In the genomic region with DNA sequence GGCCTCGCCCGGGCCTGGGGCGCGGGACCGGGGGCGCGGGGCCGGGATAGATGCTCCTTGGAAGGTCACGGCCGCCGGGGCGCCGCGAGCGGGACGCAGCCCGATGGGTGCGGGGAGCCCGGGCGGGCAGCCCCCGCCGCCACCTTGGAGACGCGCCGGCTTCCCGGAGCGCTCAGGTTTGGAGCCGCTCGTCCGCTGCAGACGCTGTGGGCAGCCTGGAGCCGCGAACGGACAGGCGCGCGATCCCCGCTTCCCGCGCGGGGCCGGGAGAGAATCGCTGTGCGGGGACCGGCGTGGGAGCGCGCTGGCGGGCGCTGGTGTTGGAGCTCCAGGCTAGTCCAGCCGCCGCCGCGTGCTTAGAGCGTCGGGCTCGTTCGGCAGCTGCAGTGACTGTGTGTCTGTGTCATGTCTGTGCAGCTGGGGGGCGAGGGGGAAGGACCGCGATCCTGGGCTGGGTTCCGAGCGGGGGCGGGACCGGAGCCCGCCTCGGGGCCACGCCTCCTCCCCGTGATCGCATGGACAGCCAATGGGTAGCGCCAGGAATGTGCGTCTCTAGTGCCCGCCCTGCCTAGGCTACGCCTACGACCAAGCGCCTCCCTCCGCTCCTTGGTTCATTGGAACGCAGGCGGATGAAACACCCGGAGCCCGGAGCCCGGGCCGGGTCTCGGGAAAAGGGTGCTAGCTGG, we compare ENCODE assay signal across 8 mouse cellular contexts. TPM values are rescaled to one million over a fixed set of nuclear protein-coding genes. Genes with fewer than 3 reads are reported as not detected.
DNase-seq lines count a peak whose midpoint lies in the region; ATAC-seq lines count a peak whose summit lies in the region.

A gene (minus strand): TSS at position 433 of the 686 bp plus-strand sequence.

- H3K27me3 ChIP-seq in hindbrain, embryonic 14.5 days (ENCODE audit: control insufficient read depth, insufficient read depth, low read length), result no peaks in the 10 kb centered on the region

- H3K4me1 ChIP-seq in hindbrain, embryonic 14.5 days (replicated peaks; ENCODE audit: control insufficient read depth, insufficient read depth, low read length), result peaks cover 37% of the 10 kb centered on the region

- H3K9ac ChIP-seq in hindbrain, embryonic 14.5 days, result peak within 1 kb of the TSS; percentile 93

- H3K4me3 ChIP-seq in hindbrain, embryonic 14.5 days (replicated peaks; ENCODE audit: low read length), result peak within 1 kb of the TSS; percentile 92

- DNase-seq in WW6 (ENCODE audit: low read depth, low spot score), result peak; percentile 96
- DNase-seq in cerebellum, postnatal 4 days (ENCODE audit: low spot score in 2 of 2), result peak; percentile 93 to 96
- DNase-seq in frontal cortex, postnatal 36 days (ENCODE audit: low spot score in 2 of 2), result peak; percentile 99
- DNase-seq in hindbrain, embryonic 14.5 days (ENCODE audit: low spot score), result peak; percentile 98
- DNase-seq in layer of hippocampus, postnatal 25 days (ENCODE audit: extremely low spot score in 1 of 2, low spot score in 1 of 2), result peak; percentile 95 to 96
- peak; percentile 97 for DNase-seq in lung, postnatal 14 days
- peak; percentile 97 for DNase-seq in ovary, postnatal 36 days (ENCODE audit: low spot score)
- DNase-seq in thymus, postnatal 14 days, result peak; percentile 89

- peak within 1 kb of the TSS; percentile 96 for H3K27ac ChIP-seq in hindbrain, embryonic 14.5 days

- under 1% methylated on average over 70 of the region's 84 CpGs for WGBS in hindbrain, embryonic 14.5 days

- no peaks in the 10 kb centered on the region for H3K36me3 ChIP-seq in hindbrain, embryonic 14.5 days (replicated peaks; ENCODE audit: control insufficient read depth, insufficient read depth)

- H3K4me2 ChIP-seq in hindbrain, embryonic 14.5 days (replicated peaks), result peak within 1 kb of the TSS; percentile 77

- ATAC-seq in hindbrain, embryonic 14.5 days (ENCODE audit: low FRiP score), result peak; percentile 99

- H3K9me3 ChIP-seq in hindbrain, embryonic 14.5 days (ENCODE audit: control insufficient read depth, low read length), result no peaks in the 10 kb centered on the region

RNA-seq across cellular contexts. Expression of the gene that starts here (rescaled TPM):
- polyA plus RNA-seq in hindbrain, embryonic 14.5 days (2014; fragmentation: Nextera tagmentation; extraction: Ambion mirVana), result 26.9 and 28.0 TPM in 2 replicates
- 100 to 1,000 TPM; 153 to 155 TPM for total RNA-seq in layer of hippocampus, postnatal 25 days (2021)

Comparison
In these comparisons a context has a peak if more than half of its experiments do, and no peak if none do; other contexts are left out.
1. Peak in every context shown above with its lines: DNase-seq, ATAC-seq, H3K4me3 ChIP-seq and H3K27ac ChIP-seq.